Mouse (Mus musculus): ENCODE results near the gene Amotl1.

DNA sequence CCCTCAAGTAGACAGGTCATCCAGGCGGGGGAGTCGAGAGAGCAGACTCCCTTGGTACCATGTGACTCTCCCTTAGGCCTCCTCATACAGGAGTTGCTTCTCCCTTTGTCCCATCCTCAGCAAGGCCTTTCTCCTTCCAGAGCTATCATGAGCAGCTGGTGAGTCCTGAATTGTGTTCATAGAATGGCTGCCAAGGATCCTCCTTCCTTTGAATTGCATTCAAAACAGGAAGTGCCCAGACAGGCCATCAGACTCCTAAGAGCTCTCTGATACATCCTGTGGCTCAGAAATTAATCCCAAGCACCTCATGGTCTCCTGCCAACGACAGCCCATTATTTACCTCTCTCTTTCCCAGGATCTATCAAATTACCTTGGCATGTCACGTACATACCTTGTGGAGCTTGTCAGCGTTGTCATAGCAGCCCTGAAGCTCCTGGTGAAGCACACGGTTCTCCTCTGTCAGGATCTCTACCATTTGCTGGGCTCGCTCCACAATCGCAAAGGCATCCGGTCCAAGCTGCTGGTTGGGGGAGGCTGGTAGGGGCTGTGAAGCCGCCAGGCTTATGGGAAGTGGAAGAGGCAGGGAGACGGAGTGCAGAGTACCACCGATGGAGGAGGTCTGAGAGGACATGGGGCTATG is 70.0 kb downstream of the Amotl1 start:
- TF ChIP-seq GATA1 (IDR thresholded peaks at IDR 0.05; ENCODE audit: borderline replicate concordance, low read length) (no peak), FLI1 (IDR thresholded peaks at IDR 0.05; ENCODE audit: low read length) (no peak)
